ENCODE assay signal across 10 mouse cellular contexts in genomic region chr3:41285336-41285735, GRCm38 (mm10).
DNase-seq lines count a peak whose midpoint lies in the region; ATAC-seq and TF ChIP-seq lines count a peak whose summit lies in the region.
"Had no signal": no experiment of that assay in that cellular context is flagged by ENCODE, and none has a peak within 500 bp of the region (broad histone marks: within the 10 kb centered on the region; RNA-seq: fewer than 3 reads in every experiment).

No protein-coding gene starts in this region.

- H3K27me3 ChIP-seq in lung, embryonic 14.5 days (ENCODE audit: insufficient read depth, low read length), result no peaks in the 10 kb centered on the region
- no peaks in the 10 kb centered on the region for H3K27me3 ChIP-seq in intestine, embryonic 14.5 days (replicated peaks; ENCODE audit: control insufficient read depth, insufficient read depth, low read length)
- H3K27me3 ChIP-seq: forebrain, embryonic 15.5 days; midbrain, embryonic 13.5 days had no signal

- no peak for TF ChIP-seq CTCF in gastrocnemius, adult 2 months (IDR thresholded peaks at IDR 0.05)
- TF ChIP-seq CTCF in lung, embryonic 14.5 days (IDR thresholded peaks at IDR 0.05; ENCODE audit: low read depth), result no peak
- TF ChIP-seq CTCF in lung, adult 2 months (IDR thresholded peaks at IDR 0.05; ENCODE audit: insufficient read depth, low read length), result no peak
- no peak for TF ChIP-seq CTCF in olfactory bulb, adult 2 months (IDR thresholded peaks at IDR 0.05; ENCODE audit: insufficient read depth, low read depth, low read length)

- no peak for TF ChIP-seq POLR2A in lung, adult 2 months (IDR thresholded peaks at IDR 0.05; ENCODE audit: borderline replicate concordance, extremely low read depth, low read depth, low read length)
- no peak for TF ChIP-seq POLR2A in olfactory bulb, adult 2 months (IDR thresholded peaks at IDR 0.05; ENCODE audit: insufficient read depth, low read depth, low read length)

- no peaks in the 10 kb centered on the region for H3K36me3 ChIP-seq in lung, embryonic 14.5 days (ENCODE audit: insufficient read depth)
- H3K36me3 ChIP-seq in intestine, embryonic 14.5 days (ENCODE audit: control insufficient read depth, insufficient read depth, low read length), result no peaks in the 10 kb centered on the region
- H3K36me3 ChIP-seq: forebrain, embryonic 15.5 days; midbrain, embryonic 13.5 days had no signal

- no peak overlapping the region for H3K4me3 ChIP-seq in gastrocnemius, adult 2 months
- H3K4me3 ChIP-seq in lung, embryonic 14.5 days (ENCODE audit: low read depth, low read length), result no peak overlapping the region
- no peak overlapping the region for H3K4me3 ChIP-seq in lung, adult 2 months (replicated peaks; ENCODE audit: extremely low read depth, low read depth, low read length)
- H3K4me3 ChIP-seq in intestine, embryonic 14.5 days (ENCODE audit: low read depth, low read length), result no peak overlapping the region
- H3K4me3 ChIP-seq in olfactory bulb, adult 2 months (ENCODE audit: insufficient read depth, low read depth, low read length), result no peak overlapping the region
- H3K4me3 ChIP-seq: forebrain, embryonic 15.5 days; midbrain, embryonic 13.5 days had no signal

- WGBS in lung, embryonic 14.5 days, result 43% methylated on average over 5 of the region's 5 CpGs
- 47% methylated on average over 5 of the region's 5 CpGs for WGBS in lung, adult 2 months
- WGBS in intestine, embryonic 14.5 days, result 59% methylated on average over 5 of the region's 5 CpGs
- WGBS in olfactory bulb, adult 2 months, result 88% methylated on average over 5 of the region's 5 CpGs

- peak overlapping the region; percentile 68 for H3K27ac ChIP-seq in gastrocnemius, adult 2 months
- peak overlapping the region; percentile 81 for H3K27ac ChIP-seq in lung, embryonic 14.5 days (ENCODE audit: low read depth)
- H3K27ac ChIP-seq in intestine, embryonic 14.5 days (ENCODE audit: low read depth), result peak overlapping the region; percentile 29
- H3K27ac ChIP-seq in olfactory bulb, adult 2 months (ENCODE audit: insufficient read depth, low read depth, low read length), result peak overlapping the region; percentile 70
- H3K27ac ChIP-seq: forebrain, embryonic 15.5 days; midbrain, embryonic 13.5 days had no signal

- H3K4me2 ChIP-seq in lung, embryonic 14.5 days, result no peak overlapping the region
- no peak overlapping the region for H3K4me2 ChIP-seq in intestine, embryonic 14.5 days (ENCODE audit: low read length)
- H3K4me2 ChIP-seq: forebrain, embryonic 15.5 days; midbrain, embryonic 13.5 days had no signal

- intact Hi-C loops in gastrocnemius, adult 2 months (cut with DNase I), result no loop called here

- peaks cover 22% of the 10 kb centered on the region for H3K4me1 ChIP-seq in lung, embryonic 14.5 days (ENCODE audit: insufficient read depth)
- H3K4me1 ChIP-seq in lung, adult 2 months (ENCODE audit: control insufficient read depth, insufficient read depth, low read length), result no peaks in the 10 kb centered on the region
- H3K4me1 ChIP-seq in intestine, embryonic 14.5 days (replicated peaks; ENCODE audit: control insufficient read depth, insufficient read depth, low read length), result peaks cover 12% of the 10 kb centered on the region; the same call in 1 of the 2 replicates
- peaks cover 7% of the 10 kb centered on the region for H3K4me1 ChIP-seq in olfactory bulb, adult 2 months (ENCODE audit: control insufficient read depth, insufficient read depth, low read length)
- H3K4me1 ChIP-seq: forebrain, embryonic 15.5 days had no signal

- DNase-seq in gastrocnemius, adult 2 months, result peak; percentile 23
- no peak for DNase-seq in gastrocnemius, adult 8-10 months (ENCODE audit: low spot score in 2 of 2)
- DNase-seq in lung, embryonic 14.5 days, result peak; percentile 55
- DNase-seq in lung, adult 2 months, result no peak
- DNase-seq in intestine, embryonic 14.5 days (ENCODE audit: low spot score), result no peak
- DNase-seq in cerebellum, adult 11 months, result no peak
- no peak for DNase-seq in layer of hippocampus, adult 18-20 months (ENCODE audit: low spot score in 2 of 2)

- H3K9ac ChIP-seq in lung, embryonic 14.5 days, result no peak overlapping the region
- no peak overlapping the region for H3K9ac ChIP-seq in intestine, embryonic 14.5 days (ENCODE audit: low read length)
- H3K9ac ChIP-seq: forebrain, embryonic 15.5 days; midbrain, embryonic 13.5 days had no signal

- no peaks in the 10 kb centered on the region for H3K9me3 ChIP-seq in lung, embryonic 14.5 days (ENCODE audit: low read depth, low read length)
- no peaks in the 10 kb centered on the region for H3K9me3 ChIP-seq in intestine, embryonic 14.5 days (ENCODE audit: control insufficient read depth, low read length)
- H3K9me3 ChIP-seq: forebrain, embryonic 15.5 days; midbrain, embryonic 13.5 days had no signal

- peak; percentile 13; the same call in 1 of the 2 replicates for ATAC-seq in lung, embryonic 14.5 days (ENCODE audit: insufficient read depth)
- ATAC-seq in intestine, embryonic 14.5 days (replicated peaks; ENCODE audit: low FRiP score, low TSS enrichment, low read depth), result no peak; the same call in 1 of the 2 replicates
- ATAC-seq: forebrain, embryonic 15.5 days had no signal

Comparison
In these comparisons a context has a peak if more than half of its experiments do, and no peak if none do; other contexts are left out.
1. DNase-seq: peak in gastrocnemius, adult 2 months (single experiment) and lung, embryonic 14.5 days (single experiment); none in gastrocnemius, adult 8-10 months (0 of 2), lung, adult 2 months (single experiment), intestine, embryonic 14.5 days (single experiment), cerebellum, adult 11 months (single experiment) and layer of hippocampus, adult 18-20 months (0 of 2).
2. H3K27ac ChIP-seq: peak in every context shown above with its lines; median percentile 81 in lung, embryonic 14.5 days; 70 in olfactory bulb, adult 2 months; 68 in gastrocnemius, adult 2 months; 29 in intestine, embryonic 14.5 days.